Mouse (Mus musculus) brain, embryonic 18.5 days (tissue): Measurements from ENCODE around the gene Hbq1b.
"Not testable (repeated sequence)": the region's sequence is repeated elsewhere in the genome, so short reads cannot be mapped to it uniquely, and the experiment has no call there.

Experiments
- DNase-seq: peaks from one replicate; pipeline ENCODE4 v3.0.0-alpha.2; 2012; ENCODE audit warnings: low read depth, low spot score

Hbq1b gene

GRCm38 (mm10) chr11:32267188-32267884 lies 19.4 kb upstream of the Hbq1b start, which contains the start of gene Nprl3:
Gene Nprl3 (minus strand): TSS chr11:32267707.
- DNase-seq = peak; percentile 86

- DNase-seq = no peak
These were observed 18.8 kb upstream of the Hbq1b start for GRCm38 (mm10) chr11:32267964-32268363.

GRCm38 (mm10) chr11:32268952-32269351 lies 17.8 kb upstream of the Hbq1b start:
- no peak for DNase-seq

GRCm38 (mm10) chr11:32271178-32271577 lies 15.6 kb upstream of the Hbq1b start:
- no peak for DNase-seq

- no peak for DNase-seq
These were observed 10.4 kb upstream of the Hbq1b start, which contains the start of gene Hba-x for GRCm38 (mm10) chr11:32276347-32276746. Gene Hba-x (plus strand): TSS chr11:32276400.

GRCm38 (mm10) chr11:32277736-32278457 lies 8.9 kb upstream of the Hbq1b start:
- no peak for DNase-seq

GRCm38 (mm10) chr11:32278458-32278957 lies 8.3 kb upstream of the Hbq1b start:
- DNase-seq = no peak

GRCm38 (mm10) chr11:32280646-32281045 lies 6.1 kb upstream of the Hbq1b start:
- DNase-seq = no peak

- no peak for DNase-seq
These were observed 5.2 kb upstream of the Hbq1b start for GRCm38 (mm10) chr11:32281416-32282144.

- DNase-seq = not testable (repeated sequence)
These were observed 3.5 kb upstream of the Hbq1b start, which contains the start of gene Hba-a1 for GRCm38 (mm10) chr11:32283091-32283777. Gene Hba-a1 (plus strand): TSS chr11:32283511.

- DNase-seq = not testable (repeated sequence)
These were observed 2.2 kb upstream of the Hbq1b start for GRCm38 (mm10) chr11:32284582-32284981.

- DNase-seq = no peak
These were observed 1.6 kb upstream of the Hbq1b start for GRCm38 (mm10) chr11:32285031-32285775.

GRCm38 (mm10) chr11:32285887-32286286 lies 878 bp upstream of the Hbq1b start:
- not testable (repeated sequence) for DNase-seq

- DNase-seq = no peak
These were observed 694 bp downstream of the Hbq1b start for GRCm38 (mm10) chr11:32287493-32287825.

- DNase-seq = not testable (repeated sequence)
These were observed 6.1 kb downstream of the Hbq1b start for GRCm38 (mm10) chr11:32292819-32293218.

- not testable (repeated sequence) for DNase-seq
These were observed 6.7 kb downstream of the Hbq1b start for GRCm38 (mm10) chr11:32293479-32293878.

GRCm38 (mm10) chr11:32296203-32296602 lies 9.4 kb downstream of the Hbq1b start, which contains the start of gene Hba-a2:
Gene Hba-a2 (plus strand): TSS chr11:32296489.
- DNase-seq = not testable (repeated sequence)

GRCm38 (mm10) chr11:32297417-32297816 lies 10.7 kb downstream of the Hbq1b start:
- DNase-seq = not testable (repeated sequence)

GRCm38 (mm10) chr11:32297866-32298531 lies 11.2 kb downstream of the Hbq1b start:
- DNase-seq = no peak

- no peak for DNase-seq
These were observed 11.8 kb downstream of the Hbq1b start for GRCm38 (mm10) chr11:32298532-32298918.
